Mouse (Mus musculus): ENCODE measurements around the gene Cacna2d2. TPM values are rescaled to one million over a fixed set of nuclear protein-coding genes. Genes with fewer than 3 reads are reported as not detected.

Cacna2d2 gene
- polyA plus RNA-seq, 1 experiment: not detected

DNA sequence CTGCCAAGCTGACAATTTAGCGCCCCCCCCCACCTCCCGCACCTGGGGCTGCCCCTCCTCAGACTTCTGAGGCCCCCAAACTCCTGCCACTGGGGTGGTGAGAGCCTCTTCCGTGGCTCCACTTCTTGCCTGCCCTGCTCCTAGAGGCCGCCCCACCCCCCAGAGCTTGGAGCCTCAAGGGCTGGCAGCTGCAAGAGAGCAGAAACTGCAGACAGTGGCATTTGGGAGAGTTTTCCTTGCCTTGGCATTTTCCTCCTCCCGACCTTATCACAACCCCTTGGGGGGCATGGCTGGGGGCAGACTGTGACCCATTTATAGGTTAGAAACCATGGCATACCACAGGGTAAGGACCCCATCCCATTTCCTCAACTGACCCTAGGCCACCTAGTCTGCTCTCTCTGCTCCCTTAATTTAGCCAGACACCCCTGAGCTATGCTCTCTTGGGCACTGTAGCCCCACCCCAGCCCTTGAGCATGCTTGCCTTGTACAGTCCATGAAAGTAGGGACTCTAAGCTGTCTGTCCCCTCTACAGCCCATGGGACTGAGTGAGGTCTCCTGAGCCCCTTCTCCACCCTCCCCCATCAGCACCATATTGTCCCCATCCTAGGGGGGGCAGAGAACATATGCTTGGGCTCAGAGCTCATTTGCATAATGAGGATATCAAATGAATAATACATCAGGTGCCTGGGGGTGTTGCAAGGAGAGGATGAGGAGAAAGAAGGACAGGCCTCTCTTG is 29.2 kb downstream of the Cacna2d2 start:
- no peaks in the 10 kb centered on the region for H3K4me1 ChIP-seq (ENCODE audit: control insufficient read depth, insufficient read depth, low read length)
- H3K27ac ChIP-seq (ENCODE audit: insufficient read depth, low read depth, low read length): no peak overlapping the region
- TF ChIP-seq POLR2A (IDR thresholded peaks at IDR 0.05; ENCODE audit: borderline replicate concordance, low read depth, low read length) (no peak), CTCF (IDR thresholded peaks at IDR 0.05; ENCODE audit: low read depth, low read length) (no peak)
- no peak overlapping the region for H3K4me3 ChIP-seq (ENCODE audit: insufficient read depth, low read length)

DNA sequence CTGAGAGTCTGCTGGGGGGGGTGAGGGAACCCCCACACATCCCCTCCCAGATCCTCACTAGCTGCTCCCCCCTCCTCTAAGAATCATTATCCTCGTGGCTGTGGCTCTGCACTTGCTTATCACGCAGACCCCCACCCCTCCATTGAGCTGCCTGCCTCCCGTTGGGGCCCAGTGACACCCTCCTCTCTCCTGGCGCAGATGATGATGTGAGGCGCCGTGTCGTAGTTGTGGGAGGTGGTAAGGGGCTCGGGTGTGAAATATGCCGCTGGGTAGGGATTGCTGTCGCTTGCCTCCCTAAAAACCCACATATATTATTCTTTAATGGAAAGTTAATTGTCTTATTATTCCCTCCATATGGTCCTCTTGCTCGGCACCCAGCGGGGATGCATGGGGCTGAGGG is 31.0 kb downstream of the Cacna2d2 start:
- H3K4me1 ChIP-seq (ENCODE audit: control insufficient read depth, insufficient read depth, low read length): no peaks in the 10 kb centered on the region
- no peak overlapping the region for H3K27ac ChIP-seq (ENCODE audit: insufficient read depth, low read depth, low read length)
- no peak overlapping the region for H3K4me3 ChIP-seq (ENCODE audit: insufficient read depth, low read length)
- TF ChIP-seq POLR2A (IDR thresholded peaks at IDR 0.05; ENCODE audit: borderline replicate concordance, low read depth, low read length): no peak
- no peak for TF ChIP-seq CTCF (IDR thresholded peaks at IDR 0.05; ENCODE audit: low read depth, low read length)

DNA sequence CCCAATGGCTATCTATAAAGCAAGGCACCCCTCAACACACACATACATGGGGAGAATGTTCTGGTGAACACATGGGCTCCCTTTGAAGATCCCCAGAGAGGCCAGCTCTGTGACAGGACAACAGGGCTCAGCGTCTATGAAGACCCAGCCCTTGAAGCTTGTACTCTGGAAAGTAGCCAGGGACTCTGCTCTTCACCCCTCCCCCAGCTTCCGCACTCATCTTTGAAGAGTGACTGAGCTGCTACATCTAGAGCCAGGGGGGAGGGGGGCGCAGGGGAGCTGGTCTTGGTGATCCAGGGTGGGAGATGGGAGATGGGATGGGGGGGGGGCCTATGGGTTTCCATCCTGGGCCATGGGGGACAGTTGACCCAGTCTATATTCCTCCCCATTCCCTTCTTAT is 33.1 kb downstream of the Cacna2d2 start:
- H3K4me3 ChIP-seq (ENCODE audit: insufficient read depth, low read length): no peak overlapping the region
- TF ChIP-seq POLR2A (IDR thresholded peaks at IDR 0.05; ENCODE audit: borderline replicate concordance, low read depth, low read length) (no peak), CTCF (IDR thresholded peaks at IDR 0.05; ENCODE audit: low read depth, low read length) (no peak)
- no peaks in the 10 kb centered on the region for H3K4me1 ChIP-seq (ENCODE audit: control insufficient read depth, insufficient read depth, low read length)
- no peak overlapping the region for H3K27ac ChIP-seq (ENCODE audit: insufficient read depth, low read depth, low read length)

DNA sequence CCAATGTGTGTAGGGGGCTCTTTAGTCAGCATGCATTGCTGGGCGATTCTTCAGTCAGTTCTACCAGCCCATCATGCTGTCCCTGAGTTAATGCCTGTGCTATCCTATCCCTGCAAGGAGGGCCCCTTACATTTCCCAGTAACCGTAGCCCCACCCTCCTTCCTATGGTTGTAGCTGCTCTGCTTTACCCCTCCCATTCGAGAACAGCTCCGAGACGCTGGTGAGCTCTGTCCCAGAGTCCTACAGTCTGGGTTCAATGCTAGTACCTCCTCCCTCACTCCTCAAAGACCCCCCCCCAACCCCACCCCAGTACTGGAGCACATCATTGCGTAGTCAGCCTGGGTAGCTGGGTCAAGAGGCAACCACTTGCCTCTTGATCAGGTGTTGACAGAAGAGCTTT is 35.4 kb downstream of the Cacna2d2 start:
- H3K27ac ChIP-seq (ENCODE audit: insufficient read depth, low read depth, low read length): no peak overlapping the region
- H3K4me3 ChIP-seq (ENCODE audit: insufficient read depth, low read length): no peak overlapping the region
- TF ChIP-seq POLR2A (IDR thresholded peaks at IDR 0.05; ENCODE audit: borderline replicate concordance, low read depth, low read length) (no peak), CTCF (IDR thresholded peaks at IDR 0.05; ENCODE audit: low read depth, low read length) (no peak)
- H3K4me1 ChIP-seq (ENCODE audit: control insufficient read depth, insufficient read depth, low read length): no peaks in the 10 kb centered on the region

DNA sequence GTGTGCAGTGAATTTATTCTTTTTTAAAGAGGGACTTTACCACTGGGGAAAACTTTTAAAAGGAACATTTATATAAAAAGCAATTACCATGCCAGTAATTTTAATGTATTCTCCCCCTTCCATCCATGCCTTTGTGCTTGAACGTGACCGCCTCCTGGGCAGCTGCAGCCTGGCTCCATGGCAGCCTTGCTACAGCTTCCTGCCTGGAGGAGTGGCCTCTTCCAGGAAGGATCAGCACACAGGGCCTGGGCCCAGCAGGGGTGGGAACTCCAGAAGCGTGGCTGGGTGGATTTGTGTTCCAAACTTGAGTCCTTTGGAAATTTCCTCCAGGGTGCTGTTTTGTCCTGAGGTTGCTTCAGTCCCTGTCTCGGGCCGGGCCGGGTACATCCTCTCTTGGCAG is 35.9 kb downstream of the Cacna2d2 start:
- H3K4me3 ChIP-seq (ENCODE audit: insufficient read depth, low read length): no peak overlapping the region
- TF ChIP-seq CTCF (IDR thresholded peaks at IDR 0.05; ENCODE audit: low read depth, low read length): no peak
- H3K4me1 ChIP-seq (ENCODE audit: control insufficient read depth, insufficient read depth, low read length): no peaks in the 10 kb centered on the region
- no peak overlapping the region for H3K27ac ChIP-seq (ENCODE audit: insufficient read depth, low read depth, low read length)

DNA sequence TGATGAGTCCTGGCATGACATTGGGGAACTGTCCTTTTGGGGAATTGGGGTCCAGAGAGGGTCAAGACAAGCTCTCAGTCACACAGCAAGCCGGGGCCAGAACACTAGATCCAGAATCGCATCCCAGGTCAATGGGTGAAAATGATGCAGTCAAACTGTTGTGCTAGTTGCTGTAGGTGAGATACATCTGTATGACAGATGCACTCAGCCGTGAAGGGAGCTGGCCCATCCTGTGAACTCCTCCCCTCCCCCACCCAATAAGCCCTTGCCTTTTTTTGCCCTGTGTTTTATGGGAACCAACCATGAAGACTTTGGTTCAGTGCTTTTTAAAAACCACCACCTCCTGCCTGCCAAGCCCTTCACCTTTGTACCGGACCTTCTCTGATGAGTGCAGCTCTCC is 43.5 kb downstream of the Cacna2d2 start:
- Histone ChIP-seq H3K4me3 (ENCODE audit: insufficient read depth, low read length) (no peak overlapping the region), H3K4me1 (ENCODE audit: control insufficient read depth, insufficient read depth, low read length) (peaks cover 2% of the 10 kb centered on the region; the same call in 1 of the 2 replicates), H3K27ac (ENCODE audit: insufficient read depth, low read depth, low read length) (no peak overlapping the region)
- no peak for TF ChIP-seq CTCF (IDR thresholded peaks at IDR 0.05; ENCODE audit: low read depth, low read length)
- no peak for TF ChIP-seq POLR2A (IDR thresholded peaks at IDR 0.05; ENCODE audit: borderline replicate concordance, low read depth, low read length)

DNA sequence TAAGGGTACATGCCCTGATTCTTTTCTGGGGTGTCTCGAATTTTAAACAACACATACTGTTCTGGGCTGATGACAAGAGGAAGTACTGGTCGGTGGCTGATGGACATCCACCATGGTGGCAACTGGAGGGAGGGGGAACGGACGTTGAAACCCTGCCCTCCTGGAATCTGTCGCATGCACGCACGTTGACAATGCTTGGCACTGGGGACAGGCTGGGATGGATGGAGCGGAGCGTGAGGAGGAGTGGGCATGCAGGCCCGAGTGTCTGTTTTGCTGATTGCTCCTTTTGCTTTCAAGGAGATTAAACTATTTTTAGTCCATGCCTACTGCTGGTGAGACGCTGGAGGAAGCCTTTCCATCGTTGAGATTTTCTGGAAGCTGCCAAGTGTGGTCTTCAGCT is 43.9 kb downstream of the Cacna2d2 start:
- H3K4me3 ChIP-seq (ENCODE audit: insufficient read depth, low read length): no peak overlapping the region
- peaks cover 2% of the 10 kb centered on the region; the same call in 1 of the 2 replicates for H3K4me1 ChIP-seq (ENCODE audit: control insufficient read depth, insufficient read depth, low read length)
- TF ChIP-seq CTCF (IDR thresholded peaks at IDR 0.05; ENCODE audit: low read depth, low read length): no peak
- no peak for TF ChIP-seq POLR2A (IDR thresholded peaks at IDR 0.05; ENCODE audit: borderline replicate concordance, low read depth, low read length)
- no peak overlapping the region for H3K27ac ChIP-seq (ENCODE audit: insufficient read depth, low read depth, low read length)

DNA sequence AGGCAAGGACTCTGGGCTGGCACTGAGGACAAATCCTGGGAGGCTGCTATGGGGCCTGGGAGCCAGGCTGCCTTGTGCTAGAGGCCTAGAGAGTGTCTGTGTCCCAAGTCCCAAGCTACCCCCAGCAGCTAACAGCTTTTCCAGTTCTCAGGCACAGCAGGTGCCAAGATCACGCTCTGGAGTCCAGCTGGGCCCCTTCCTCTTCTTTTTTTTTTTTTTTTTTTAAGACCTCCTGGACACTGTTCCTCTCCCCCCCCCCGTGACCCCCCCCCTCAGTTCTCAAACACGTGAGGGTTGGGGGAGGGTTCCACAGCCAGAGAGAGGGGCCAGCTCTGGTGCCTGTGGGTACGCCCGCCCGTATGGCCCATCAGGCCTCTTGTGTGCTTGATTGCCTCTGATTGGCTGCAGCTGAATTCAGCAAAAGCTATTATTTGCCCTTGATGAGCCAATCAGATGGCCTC is 45.6 kb downstream of the Cacna2d2 start:
- TF ChIP-seq CTCF (IDR thresholded peaks at IDR 0.05; ENCODE audit: low read depth, low read length) (no peak), POLR2A (IDR thresholded peaks at IDR 0.05; ENCODE audit: borderline replicate concordance, low read depth, low read length) (no peak)
- H3K4me1 ChIP-seq (ENCODE audit: control insufficient read depth, insufficient read depth, low read length): peaks cover 2% of the 10 kb centered on the region; the same call in 1 of the 2 replicates
- no peak overlapping the region for H3K27ac ChIP-seq (ENCODE audit: insufficient read depth, low read depth, low read length)
- H3K4me3 ChIP-seq (ENCODE audit: insufficient read depth, low read length): no peak overlapping the region

DNA sequence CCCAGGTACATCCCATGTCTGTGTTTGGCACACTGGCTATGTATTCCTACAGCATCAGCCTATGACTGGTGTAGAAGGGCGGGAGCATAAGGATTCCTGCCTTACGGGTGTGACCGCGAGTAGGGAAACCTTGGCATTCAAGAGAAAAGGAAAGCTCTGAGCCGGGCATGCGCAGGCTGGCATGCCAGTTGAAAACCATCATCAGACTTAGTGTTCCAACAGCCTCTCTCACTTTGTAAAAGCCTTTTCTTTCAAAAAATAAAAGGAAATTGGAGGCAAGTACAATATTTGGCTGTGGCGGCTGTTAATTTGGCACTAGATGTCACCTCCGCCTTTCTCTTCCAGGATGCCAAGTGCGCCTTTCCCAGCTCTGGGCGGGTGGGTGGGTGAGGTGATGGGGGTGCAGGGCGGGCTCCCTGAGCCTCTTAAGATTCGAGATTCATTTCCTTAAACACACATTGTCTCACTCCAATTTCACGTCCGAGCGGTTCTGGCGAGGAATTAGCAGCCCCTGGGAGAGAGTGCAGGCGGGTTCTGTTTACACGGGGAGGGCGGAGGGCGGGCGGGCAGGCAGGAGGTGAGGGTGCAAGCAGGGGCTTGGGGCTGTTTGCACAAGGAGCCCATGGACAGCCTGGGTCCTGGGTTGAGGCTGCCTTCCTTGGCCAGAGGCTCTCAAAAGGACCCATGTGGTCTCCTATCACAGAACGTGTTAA is 49.5 kb downstream of the Cacna2d2 start:
- no peak overlapping the region for H3K27ac ChIP-seq (ENCODE audit: insufficient read depth, low read depth, low read length)
- H3K4me1 ChIP-seq (ENCODE audit: control insufficient read depth, insufficient read depth, low read length): no peaks in the 10 kb centered on the region
- H3K4me3 ChIP-seq (ENCODE audit: insufficient read depth, low read length): no peak overlapping the region
- TF ChIP-seq CTCF (IDR thresholded peaks at IDR 0.05; ENCODE audit: low read depth, low read length): no peak
- no peak for TF ChIP-seq POLR2A (IDR thresholded peaks at IDR 0.05; ENCODE audit: borderline replicate concordance, low read depth, low read length)

DNA sequence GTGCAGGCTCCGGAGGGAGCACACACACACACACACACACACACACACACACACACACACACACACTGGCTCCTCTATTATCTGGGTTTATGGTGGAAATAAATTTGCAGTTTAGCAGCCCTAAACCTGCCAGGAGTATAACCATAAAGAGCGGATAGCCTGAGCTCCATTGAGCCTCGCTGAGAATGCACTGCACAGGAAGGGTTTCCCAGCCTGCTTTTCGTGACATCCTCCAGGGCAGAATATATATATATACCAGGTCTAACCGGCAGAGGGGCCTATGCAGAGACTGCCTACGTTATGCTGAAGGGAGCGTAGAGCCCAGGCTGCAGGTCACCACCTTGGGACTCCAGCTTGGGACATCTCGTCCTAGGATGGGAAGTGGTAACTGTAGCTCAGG is 52.0 kb downstream of the Cacna2d2 start:
- H3K27ac ChIP-seq (ENCODE audit: insufficient read depth, low read depth, low read length): no peak overlapping the region
- TF ChIP-seq POLR2A (IDR thresholded peaks at IDR 0.05; ENCODE audit: borderline replicate concordance, low read depth, low read length) (no peak), CTCF (IDR thresholded peaks at IDR 0.05; ENCODE audit: low read depth, low read length) (no peak)
- H3K4me3 ChIP-seq (ENCODE audit: insufficient read depth, low read length): no peak overlapping the region
- no peaks in the 10 kb centered on the region for H3K4me1 ChIP-seq (ENCODE audit: control insufficient read depth, insufficient read depth, low read length)
